Mouse (Mus musculus): Measurements from ENCODE around the gene Ace. TPM values are rescaled to one million over a fixed set of nuclear protein-coding genes. Genes with fewer than 3 reads are reported as not detected.
A peak's percentile ranks its signal among the peaks of the same experiment; 100 is the strongest.

Gene Ace
- total RNA-seq, 2 experiments from 2014 or later: 7.5 to 10.6 TPM

- DNase-seq (ENCODE audit: extremely low spot score in 1 of 2, low spot score in 2 of 2): no peak
- intact Hi-C loops (cut with DNase I): no loop called here
These were observed 10.5 kb downstream of the Ace start for GRCm38 (mm10) chr11:105978232-105978631.

- DNase-seq (ENCODE audit: extremely low spot score in 1 of 2, low spot score in 2 of 2): no peak
- intact Hi-C loops (cut with DNase I): no loop called here
These were observed 10.9 kb downstream of the Ace start for GRCm38 (mm10) chr11:105978634-105979033.

- intact Hi-C loops (cut with DNase I): no loop called here
- DNase-seq (ENCODE audit: extremely low spot score in 1 of 2, low spot score in 2 of 2): no peak
These were observed 16.7 kb downstream of the Ace start for GRCm38 (mm10) chr11:105984452-105984851.

- intact Hi-C loops (cut with DNase I): no loop called here
These were observed 19.7 kb downstream of the Ace start for GRCm38 (mm10) chr11:105987446-105987845.

GRCm38 (mm10) chr11:105989446-105989845 is 21.7 kb downstream of the Ace start:
- DNase-seq (ENCODE audit: extremely low spot score in 1 of 2, low spot score in 2 of 2): no peak
- intact Hi-C loops (cut with DNase I): no loop called here

More at GRCm38 (mm10) chr11:105987446-105987845, 19.7 kb downstream of the Ace start:
- no peak for DNase-seq (ENCODE audit: extremely low spot score in 1 of 2, low spot score in 2 of 2)

- intact Hi-C loops (cut with DNase I): no loop called here
- no peak for DNase-seq (ENCODE audit: extremely low spot score in 1 of 2, low spot score in 2 of 2)
These were observed 22.5 kb downstream of the Ace start for GRCm38 (mm10) chr11:105990231-105990630.

- no peak for DNase-seq (ENCODE audit: extremely low spot score in 1 of 2, low spot score in 2 of 2)
- intact Hi-C loops (cut with DNase I): no loop called here
These were observed 26.6 kb downstream of the Ace start, which contains the start of gene Ace3 for GRCm38 (mm10) chr11:105994375-105994774. Gene Ace3, plus strand, starts transcription at chr11:105994675.

GRCm38 (mm10) chr11:106000062-106000461 is 32.3 kb downstream of the Ace start:
- intact Hi-C loops (cut with DNase I): loop anchor here (2.0 kb wide), 1 partner anchor 77 kb away; no protein-coding TSS in a partner anchor
- DNase-seq (ENCODE audit: extremely low spot score in 1 of 2, low spot score in 2 of 2): no peak

- DNase-seq (ENCODE audit: extremely low spot score in 1 of 2, low spot score in 2 of 2): no peak
- intact Hi-C loops (cut with DNase I): loop anchor here (2.0 kb wide), 1 partner anchor 75 kb away; no protein-coding TSS in a partner anchor
These were observed 34.0 kb downstream of the Ace start for GRCm38 (mm10) chr11:106001718-106002117.

- no peak for DNase-seq (ENCODE audit: extremely low spot score in 1 of 2, low spot score in 2 of 2)
- intact Hi-C loops (cut with DNase I): no loop called here
These were observed 36.8 kb downstream of the Ace start for GRCm38 (mm10) chr11:106004576-106004975.

- intact Hi-C loops (cut with DNase I): no loop called here
These were observed 38.2 kb downstream of the Ace start for GRCm38 (mm10) chr11:106005970-106006369.

GRCm38 (mm10) chr11:106007821-106008220 is 40.1 kb downstream of the Ace start, which contains the start of gene Kcnh6:
Gene Kcnh6, plus strand, starts transcription at chr11:106008124.
- peak in 1 of 2 experiments; percentile 75 for DNase-seq (ENCODE audit: extremely low spot score in 1 of 2, low spot score in 2 of 2)
- intact Hi-C loops (cut with DNase I): no loop called here

More at GRCm38 (mm10) chr11:106005970-106006369, 38.2 kb downstream of the Ace start:
- DNase-seq (ENCODE audit: extremely low spot score in 1 of 2, low spot score in 2 of 2): peak in 1 of 2 experiments; percentile 33

GRCm38 (mm10) chr11:106012711-106013110 is 45.0 kb downstream of the Ace start:
- intact Hi-C loops (cut with DNase I): no loop called here
- DNase-seq (ENCODE audit: extremely low spot score in 1 of 2, low spot score in 2 of 2): no peak

- peak; percentile 56 to 76 for DNase-seq (ENCODE audit: extremely low spot score in 1 of 2, low spot score in 2 of 2)
- intact Hi-C loops (cut with DNase I): no loop called here
These were observed 45.9 kb downstream of the Ace start for GRCm38 (mm10) chr11:106013556-106014225.

GRCm38 (mm10) chr11:106016440-106016839 is 48.7 kb downstream of the Ace start:
- DNase-seq (ENCODE audit: extremely low spot score in 1 of 2, low spot score in 2 of 2): no peak
- intact Hi-C loops (cut with DNase I): no loop called here

GRCm38 (mm10) chr11:106020051-106020763 is 52.5 kb downstream of the Ace start:
- intact Hi-C loops (cut with DNase I): loop anchor here (2.0 kb wide), 1 partner anchor 77 kb away; no protein-coding TSS in a partner anchor
- peak in 1 of 2 experiments; percentile 59 for DNase-seq (ENCODE audit: extremely low spot score in 1 of 2, low spot score in 2 of 2)

GRCm38 (mm10) chr11:106025774-106026173 is 58.0 kb downstream of the Ace start:
- DNase-seq (ENCODE audit: extremely low spot score in 1 of 2, low spot score in 2 of 2): no peak
- intact Hi-C loops (cut with DNase I): loop anchor here (5.0 kb wide), 1 partner anchor 98 kb away; no protein-coding TSS in a partner anchor

GRCm38 (mm10) chr11:106026465-106027151 is 58.9 kb downstream of the Ace start:
- peak; percentile 32 to 70 for DNase-seq (ENCODE audit: extremely low spot score in 1 of 2, low spot score in 2 of 2)
- intact Hi-C loops (cut with DNase I): loop anchor here (5.0 kb wide), 1 partner anchor 99 kb away; no protein-coding TSS in a partner anchor

GRCm38 (mm10) chr11:106027607-106028006 is 59.9 kb downstream of the Ace start:
- intact Hi-C loops (cut with DNase I): loop anchor here (5.0 kb wide), 1 partner anchor 100 kb away; no protein-coding TSS in a partner anchor
- DNase-seq (ENCODE audit: extremely low spot score in 1 of 2, low spot score in 2 of 2): no peak

Measured in left cerebral cortex, postnatal 10 days (tissue).